Mouse (Mus musculus) testis, postnatal 10 days (tissue): ENCODE results near the gene Ybx1.
A peak's percentile ranks its signal among the peaks of the same experiment; 100 is the strongest.

Experiments used
- DNase-seq: peaks from one replicate; pipeline ENCODE4 v3.0.0; 2021; ENCODE audit warnings: low spot score

Gene Ybx1

DNA sequence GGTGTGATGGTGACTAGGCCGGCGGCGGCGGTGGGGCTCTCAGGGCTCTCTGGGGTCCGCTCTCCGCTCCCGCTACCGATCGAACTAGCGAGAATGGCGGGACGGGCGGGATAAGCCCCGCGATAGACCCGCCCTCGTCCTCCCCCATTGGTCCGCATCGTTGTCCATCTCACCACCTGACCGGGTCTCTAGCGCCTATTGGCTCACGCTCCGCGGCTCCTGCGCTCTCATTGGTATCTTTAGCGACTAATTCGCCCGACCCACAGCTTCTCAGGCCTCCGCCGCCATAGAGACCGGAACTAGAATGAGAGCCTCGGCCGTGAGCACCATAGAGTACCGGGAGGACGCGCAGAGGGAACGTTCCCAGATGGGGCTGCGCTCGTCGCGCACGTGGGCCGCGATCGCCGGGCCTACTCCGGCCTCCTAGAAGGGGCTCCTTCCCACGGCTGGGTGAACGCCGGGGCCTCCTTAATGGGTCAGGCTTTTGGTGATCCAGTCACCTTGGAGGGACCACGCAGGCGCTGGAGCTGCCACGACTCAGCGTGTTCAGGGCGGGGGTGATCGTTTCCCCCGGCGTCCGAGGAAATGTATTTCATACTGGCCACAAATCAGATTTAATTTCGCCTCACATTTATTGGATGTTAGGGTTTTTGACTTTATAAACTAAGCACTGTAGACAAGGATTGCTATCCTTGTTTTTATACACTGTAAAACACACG lies at the start of gene Ybx1:
TSS of gene Ybx1 (minus strand) at position 190 of the 719 bp plus-strand sequence.
- peak; percentile 100 for DNase-seq

DNA sequence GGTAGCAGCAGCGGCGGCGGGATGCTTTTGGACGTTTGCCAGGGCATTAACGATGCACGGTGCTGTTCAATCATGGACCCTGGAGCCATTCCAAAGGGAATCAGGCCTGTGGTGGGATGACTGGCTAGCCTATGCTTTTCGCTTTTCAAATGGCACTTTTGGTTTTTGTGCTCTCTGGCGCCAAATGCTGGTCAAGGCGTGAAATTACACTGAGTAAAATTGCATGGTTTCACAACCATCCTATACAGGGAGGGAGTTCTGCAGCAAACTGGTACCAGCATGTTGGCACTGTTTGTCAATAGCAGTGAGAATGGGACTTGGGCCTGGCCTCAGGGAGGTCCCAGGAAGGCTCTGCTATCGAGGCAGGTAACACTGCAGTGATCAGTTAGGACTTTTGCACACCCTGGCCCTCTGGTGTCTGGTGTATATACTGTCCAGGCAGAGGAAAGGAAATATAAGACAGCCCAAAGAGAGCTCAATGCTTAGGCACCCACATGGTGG lies 44.5 kb upstream of the Ybx1 start:
- peak; percentile 62 for DNase-seq

DNA sequence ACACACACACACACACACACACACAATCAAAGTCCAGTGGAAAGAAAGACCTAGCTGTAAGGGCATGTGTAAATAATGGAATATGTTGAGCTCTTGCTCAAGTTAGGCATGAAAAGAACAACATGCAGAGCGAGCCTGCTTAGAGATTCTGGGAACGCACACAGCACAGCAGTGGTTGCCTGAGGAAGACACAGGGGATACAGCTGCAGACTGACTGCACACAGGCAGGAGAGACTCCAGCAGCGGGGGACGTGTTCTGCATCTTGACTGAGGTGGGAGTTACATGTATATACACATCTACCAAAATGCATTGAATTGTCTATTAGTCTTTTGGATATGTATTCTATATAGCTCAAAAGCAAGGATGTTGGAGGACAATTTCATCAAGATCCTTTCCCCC lies 44.0 kb upstream of the Ybx1 start:
- DNase-seq: no peak

DNA sequence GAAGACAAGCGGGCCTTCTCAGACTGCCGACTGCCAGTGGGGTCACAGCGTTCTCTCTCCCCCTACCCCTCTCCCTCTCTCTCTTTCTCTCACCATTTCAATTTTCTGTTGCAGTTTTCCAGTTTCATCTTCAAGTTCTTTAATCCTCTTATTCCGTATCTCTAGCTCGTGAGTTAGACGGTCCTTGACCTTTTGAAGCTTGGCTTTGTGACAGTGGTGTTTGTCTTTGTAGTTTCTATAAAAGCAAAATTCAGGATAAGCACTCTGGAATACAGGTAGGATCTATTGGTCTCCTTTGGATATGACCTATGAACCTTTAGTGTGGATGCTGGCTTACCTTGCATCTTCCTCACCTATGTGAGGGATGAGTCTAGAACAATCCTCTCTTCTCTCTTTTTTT lies 39.1 kb upstream of the Ybx1 start:
- no peak for DNase-seq

DNA sequence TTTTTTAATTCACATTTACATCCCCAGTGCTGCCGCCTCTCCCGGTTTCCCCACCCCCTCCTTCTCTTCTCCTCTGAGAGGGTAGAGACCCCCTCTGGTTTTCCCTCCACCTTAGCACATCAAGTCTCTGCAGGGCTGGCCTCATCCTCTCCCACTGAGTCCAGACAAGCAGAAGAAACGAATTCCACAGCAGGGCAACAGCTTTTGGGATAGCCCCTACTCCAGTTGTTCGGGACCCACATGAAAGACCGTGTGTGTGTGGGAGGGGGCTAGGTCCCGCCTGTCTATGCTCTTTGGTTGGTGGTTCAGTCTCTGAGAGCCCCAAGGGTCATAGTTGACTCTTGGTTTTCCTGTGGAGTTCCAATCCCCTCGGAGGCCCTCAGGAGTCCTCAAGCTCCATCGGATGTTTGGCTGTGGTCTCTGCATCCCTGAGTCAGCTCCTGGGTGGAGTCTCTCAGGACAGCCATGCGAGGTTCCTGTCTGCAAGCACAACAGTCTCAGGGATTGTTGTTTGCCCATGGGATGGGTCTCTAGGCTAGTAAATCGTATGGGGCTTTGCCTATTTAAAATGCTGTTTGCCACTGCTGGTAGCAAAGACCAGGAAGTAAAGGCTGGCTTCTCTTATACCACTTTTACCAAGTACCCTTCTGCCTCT lies 26.6 kb upstream of the Ybx1 start:
- no peak for DNase-seq

DNA sequence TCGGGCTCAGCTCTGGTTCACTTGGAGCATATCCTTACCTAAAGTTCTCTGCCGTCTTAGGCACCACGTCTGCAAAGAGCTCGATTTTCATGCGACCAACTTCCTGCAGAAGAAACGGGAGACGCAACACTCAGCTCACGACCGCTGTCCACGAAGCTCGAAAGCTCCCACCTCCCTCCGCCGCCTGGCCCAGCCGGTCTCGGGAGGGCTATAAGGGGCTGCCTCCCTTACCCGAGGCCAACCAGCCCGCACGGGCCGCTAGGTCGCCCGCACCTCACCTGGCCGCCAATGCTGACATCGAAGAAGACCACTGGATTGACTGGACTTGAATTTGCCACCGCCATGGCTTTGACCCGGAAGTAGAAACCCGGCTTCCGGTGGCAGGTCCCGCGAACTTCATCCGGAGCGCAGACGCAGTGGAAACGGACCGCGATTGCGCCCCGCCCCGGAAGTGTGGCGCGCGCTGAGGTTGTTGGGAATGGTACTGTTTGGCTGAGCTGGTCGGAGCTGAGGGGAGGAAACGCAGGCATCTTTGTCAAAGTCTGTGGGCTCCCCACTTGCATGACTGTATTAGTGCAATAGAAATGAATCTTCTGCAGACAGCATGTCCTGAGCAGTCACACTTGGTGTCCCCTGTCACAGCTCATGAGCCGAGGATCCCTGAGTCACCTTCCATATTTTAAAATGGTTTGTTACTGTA lies 25.9 kb upstream of the Ybx1 start, which contains the start of gene Ppih:
TSS of gene Ppih (minus strand) at position 416 of the 700 bp plus-strand sequence.
- DNase-seq: peak; percentile 96

DNA sequence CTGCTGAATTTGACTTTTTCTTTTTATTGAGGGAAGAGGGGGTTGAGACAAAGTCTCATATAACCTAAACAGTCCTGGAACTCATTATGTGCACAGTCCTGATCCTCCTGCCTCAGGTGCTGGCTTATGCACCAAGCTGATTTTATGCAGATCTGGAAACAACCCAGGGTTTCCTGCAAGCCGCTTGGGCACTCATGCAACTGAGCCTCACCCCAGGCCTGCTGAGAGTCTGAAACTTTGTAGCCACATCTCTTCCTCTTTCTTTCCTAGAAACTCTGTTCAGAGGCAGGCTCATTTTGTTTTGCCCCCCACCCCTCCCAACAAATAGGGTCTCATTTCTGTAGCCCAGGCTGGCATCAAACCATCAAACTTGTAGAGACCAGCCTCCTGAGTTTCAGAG lies 19.4 kb upstream of the Ybx1 start:
- no peak for DNase-seq

DNA sequence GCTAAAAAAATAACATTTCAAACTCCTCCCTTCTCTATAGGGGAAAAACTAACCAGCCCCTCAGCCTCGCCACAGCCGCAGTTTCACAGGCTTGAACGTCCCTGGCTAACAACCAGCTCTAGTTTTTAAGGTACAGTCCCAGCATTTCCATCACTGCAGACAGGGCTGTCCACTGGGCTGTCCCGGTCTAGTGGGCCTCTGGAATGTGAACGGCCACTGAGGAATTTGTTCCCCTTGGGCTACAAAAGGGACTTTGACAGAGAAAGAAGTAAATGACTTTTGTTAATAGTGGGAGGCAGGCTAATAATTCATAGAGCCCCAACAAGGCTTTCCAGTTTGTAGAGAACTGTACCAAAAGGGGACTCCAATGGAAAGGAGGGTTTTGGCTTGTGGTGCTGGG lies 11.0 kb upstream of the Ybx1 start:
- DNase-seq: no peak

DNA sequence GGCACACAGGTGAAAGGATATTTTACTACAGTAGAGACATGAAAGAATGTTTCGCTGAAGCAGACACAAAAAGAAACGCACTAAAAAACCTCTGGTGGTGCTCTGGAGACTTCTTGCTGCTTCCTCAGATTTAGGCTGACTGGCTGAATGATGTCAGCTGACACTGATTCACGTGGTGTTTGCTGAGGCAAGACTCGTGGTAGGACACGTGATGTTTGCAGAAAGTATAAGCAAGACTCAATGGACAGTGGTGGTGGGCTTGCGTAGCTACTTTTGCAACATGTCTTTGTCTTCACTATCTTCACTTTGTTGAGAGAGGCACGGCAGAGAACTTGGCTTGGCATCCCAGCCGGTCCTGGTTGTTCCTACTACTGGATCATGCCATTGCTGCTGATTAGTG lies 8.9 kb upstream of the Ybx1 start:
- no peak for DNase-seq

DNA sequence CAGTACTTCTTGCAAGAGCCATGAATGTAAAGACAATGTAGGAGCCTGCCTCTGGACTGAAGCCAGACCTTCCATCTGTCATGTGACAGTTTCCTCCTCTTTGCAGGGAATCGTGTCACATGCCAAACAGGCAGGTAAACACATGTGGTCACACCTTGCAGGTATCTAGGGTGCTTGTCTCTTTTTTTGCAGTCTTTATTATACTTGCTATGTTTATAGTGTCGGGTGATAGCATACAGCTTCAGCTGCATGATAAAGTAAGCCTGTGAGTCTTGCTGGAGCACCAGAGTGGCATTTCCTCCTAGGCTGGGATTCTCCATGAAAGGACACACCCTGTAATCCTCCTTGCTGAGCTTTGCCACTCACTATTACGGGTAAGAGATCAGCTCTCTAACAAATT lies 7.4 kb upstream of the Ybx1 start:
- DNase-seq: no peak

DNA sequence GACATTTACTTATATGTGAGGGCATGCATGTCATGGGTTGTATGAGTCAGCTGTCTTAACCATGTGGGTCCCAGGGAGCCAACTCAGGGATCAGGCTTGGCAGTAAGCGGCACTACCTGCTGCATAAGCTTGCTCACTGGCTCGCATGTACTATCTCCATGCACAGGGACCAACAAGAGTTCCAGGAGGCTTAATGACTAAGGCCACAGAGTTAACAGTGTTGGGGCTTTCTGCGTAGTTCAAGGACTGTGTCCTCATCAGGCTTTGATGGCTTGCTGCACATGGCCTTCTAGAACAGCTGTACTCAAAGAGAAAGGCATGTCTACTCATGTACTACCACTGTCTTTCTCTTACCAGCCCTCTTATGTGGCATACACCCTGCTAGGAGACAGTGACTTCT lies 6.4 kb upstream of the Ybx1 start:
- no peak for DNase-seq

DNA sequence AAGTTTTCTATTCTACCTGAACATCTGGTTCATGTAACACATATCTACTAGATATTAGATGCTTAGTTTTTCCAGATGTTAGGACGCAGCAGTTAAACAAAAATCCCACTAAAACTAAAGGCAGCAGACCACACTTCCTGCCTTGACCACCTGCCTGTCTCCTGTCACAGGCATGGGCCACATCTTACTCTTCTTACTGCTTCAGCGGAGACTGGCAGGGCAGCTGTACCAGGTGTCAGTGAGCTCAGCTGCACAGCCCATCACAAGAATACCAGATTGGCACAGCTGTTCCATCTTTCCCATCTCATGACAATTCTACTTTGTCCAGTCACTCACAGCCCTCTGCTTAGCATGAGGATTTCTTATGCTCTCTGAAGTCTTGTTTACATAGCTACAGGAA lies 3.0 kb upstream of the Ybx1 start:
- no peak for DNase-seq

DNA sequence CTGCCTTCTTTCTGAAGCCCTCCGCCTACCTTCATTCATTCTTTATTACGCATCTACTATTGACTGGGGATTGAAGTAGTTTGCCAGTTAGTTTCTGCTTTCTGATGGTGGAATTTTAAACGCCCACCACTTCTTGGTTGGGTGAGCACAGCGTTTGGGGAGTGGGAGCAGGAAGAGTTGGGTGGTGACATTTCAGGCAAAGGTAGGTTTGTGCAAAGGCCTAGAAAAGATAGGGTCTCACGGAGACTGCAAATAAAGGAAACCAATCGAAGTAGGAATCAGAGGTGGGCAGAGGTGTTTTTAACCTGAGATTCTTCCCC lies 690 bp upstream of the Ybx1 start:
- no peak for DNase-seq

DNA sequence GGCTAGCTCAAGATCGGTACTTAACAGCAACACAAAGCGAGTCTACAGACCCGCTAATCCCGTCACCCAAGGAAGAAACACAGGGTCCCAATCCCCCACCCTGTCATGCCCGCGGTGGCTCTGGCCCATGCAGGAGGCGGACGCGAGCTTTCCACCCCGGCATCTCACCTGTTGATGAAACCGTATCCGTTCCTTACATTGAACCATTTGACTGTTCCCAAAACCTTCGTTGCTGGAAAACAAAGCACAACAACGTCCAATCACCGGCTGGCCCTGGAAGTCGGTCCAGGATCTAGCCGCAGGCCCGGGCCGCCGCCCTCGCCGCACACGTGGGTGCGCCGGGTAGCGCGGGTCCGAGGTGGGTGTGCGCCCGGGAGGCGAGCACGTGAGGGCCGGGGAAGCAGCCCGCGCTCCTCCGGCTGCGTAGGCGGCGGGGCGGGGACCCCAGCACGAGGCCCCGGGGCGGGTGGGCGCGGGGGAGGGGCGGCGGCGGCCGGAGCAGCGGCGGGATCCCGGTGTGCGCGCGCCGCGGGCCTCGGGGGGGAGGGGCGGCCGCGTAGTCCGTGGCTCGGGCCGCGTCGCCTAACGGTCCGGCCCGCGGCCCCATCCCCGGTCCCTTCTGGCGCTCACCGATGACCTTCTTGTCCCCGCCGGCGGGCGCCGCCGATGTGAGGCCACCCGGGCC lies 688 bp downstream of the Ybx1 start:
- DNase-seq: peak; percentile 71

DNA sequence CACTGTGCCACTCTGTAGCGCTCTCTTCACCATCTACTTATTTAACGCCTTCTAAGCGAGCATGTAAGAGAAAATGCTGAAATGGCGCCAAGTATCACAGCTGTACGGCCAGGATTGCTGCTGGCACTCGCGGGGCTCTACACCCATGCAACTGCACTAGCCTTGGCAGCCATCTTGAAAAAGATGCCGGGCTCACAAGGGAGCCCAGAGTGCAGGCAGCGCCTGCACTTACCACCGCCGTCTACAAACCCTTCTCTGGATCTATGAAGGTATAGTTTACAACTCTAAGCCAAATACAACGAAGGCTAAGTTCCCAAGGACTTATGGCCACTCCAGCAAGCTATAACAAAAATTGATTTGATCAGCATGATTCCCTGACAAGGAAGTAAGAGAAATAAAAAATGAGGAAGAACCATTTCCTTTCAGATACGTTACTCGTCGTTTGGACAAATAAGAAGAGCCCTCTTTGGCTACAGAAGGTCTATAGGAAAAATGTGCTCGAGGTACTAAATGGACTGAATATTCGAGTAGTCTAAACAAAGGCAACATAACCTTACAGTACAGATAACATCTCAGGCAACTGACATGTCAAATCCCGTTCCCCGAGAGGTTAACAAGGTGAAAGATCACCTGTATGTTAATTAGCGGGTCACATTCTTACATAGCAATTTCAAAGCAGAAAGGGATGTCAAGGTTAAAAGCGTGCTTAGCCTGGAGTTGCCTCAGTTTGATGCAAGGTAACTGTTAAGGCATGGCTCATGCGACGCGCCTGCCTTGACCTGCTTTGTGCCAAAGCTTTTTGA lies 1.4 kb downstream of the Ybx1 start:
- peak; percentile 57 for DNase-seq

DNA sequence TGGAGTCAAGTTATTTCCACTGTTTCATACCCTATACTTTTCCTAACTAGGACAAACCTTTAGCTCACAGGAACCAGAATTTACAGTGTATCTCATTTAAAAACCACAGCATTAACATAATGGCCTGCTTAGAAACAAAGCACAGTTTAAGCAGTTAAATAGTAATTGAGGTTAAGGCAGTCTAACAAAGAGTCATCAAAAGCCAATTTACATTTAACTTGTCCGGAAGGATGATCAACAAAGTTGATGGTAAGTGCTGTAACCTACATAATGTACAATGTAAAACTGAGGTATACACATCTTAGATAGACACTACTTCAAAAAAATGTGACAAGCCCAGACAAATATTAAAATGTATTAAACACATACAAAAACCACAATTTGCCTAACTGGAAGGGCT lies 2.5 kb downstream of the Ybx1 start:
- no peak for DNase-seq

DNA sequence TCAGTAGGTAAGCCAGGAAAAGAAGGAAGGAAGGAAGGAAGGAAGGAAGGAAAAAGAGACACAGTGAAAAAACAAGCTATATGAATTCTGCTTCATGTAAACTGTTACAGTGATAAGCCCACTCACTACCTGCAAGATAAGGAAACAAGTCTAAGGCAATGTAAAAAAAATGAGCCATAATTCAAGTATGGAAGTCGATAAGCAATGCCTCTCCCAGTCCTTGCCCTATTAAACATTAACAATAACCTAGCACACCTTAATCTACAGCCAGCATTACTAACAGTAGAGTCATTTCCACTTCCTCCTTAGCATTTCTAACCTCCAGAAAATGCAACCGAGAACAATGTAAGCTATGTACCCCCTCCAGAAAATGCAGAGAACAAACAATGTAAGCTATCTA lies 9.1 kb downstream of the Ybx1 start:
- no peak for DNase-seq

DNA sequence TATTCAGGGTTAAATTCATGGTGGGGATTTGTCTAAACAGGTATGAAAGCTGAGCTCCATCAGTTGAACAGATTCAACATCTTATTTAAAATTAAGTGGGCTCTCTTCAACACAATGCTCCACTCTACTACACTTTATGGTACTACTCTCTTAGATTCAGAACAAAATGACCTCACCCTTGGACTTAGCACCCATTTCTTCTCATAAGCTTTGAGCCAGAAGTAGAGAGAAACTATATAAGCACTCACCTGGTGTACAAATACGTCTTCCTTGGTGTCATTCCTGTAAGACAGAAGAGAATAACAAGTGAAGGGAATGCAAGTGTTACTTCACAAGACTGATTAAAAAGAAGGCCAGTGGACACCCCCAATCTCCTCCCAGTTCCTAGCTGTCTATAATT lies 9.5 kb downstream of the Ybx1 start:
- no peak for DNase-seq

DNA sequence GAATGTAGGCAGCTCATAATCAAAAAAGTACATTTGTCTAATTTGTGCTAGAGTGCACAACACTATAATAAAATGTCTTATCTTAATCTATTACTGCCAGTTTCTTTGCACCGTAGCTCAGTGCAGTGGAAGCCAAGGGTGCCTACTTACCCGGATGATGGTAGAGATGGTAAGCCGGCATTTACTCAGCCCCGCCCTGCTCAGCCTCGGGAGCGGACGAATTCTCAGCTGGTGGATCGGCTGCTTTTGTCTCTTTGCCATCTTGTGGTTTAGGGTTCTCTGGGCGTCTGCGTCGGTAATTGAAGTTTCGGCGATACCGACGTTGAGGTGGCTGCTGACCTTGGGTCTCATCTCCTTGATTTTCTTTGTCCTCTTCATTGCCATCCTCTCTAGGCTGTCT lies 15.6 kb downstream of the Ybx1 start:
- DNase-seq: peak; percentile 26

DNA sequence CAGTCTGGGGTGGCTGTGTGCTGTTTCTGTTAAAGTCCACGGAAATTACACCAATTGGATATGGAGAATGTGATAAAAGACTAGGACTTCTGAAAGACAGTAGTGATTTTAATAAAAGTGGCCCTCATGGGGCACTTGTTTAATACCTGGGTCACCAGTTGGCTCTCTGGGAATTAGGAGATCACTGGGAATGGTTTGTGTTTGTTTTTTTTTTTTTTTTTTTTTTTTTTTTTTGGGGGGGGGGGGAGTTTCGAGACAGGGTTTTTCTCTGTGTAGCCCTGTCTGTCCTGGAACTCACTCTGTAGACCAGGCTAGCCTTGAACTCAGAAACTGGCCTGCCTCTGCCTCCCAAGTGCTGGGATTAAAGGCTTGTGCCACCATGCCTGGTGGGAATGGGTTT lies 18.7 kb downstream of the Ybx1 start:
- DNase-seq: peak; percentile 21

DNA sequence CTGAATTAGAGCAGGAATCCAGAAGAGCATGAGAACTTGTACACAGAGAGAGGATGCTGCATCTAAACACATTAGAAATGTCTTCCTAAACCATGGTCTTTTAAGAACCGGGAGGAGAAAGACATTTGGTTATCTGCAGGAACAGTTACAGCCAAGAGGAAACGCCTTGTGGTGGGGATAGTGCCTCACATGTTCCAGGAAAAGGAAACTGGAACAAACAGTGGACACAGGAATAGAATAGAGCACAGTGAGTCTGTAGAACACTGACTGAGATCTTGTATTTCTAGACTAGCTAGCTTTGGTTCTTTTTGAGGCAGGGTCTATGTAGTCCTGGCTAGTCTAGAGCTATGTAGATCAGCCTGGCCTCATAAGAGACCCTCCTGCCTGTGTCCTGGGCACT lies 19.2 kb downstream of the Ybx1 start:
- DNase-seq: no peak

DNA sequence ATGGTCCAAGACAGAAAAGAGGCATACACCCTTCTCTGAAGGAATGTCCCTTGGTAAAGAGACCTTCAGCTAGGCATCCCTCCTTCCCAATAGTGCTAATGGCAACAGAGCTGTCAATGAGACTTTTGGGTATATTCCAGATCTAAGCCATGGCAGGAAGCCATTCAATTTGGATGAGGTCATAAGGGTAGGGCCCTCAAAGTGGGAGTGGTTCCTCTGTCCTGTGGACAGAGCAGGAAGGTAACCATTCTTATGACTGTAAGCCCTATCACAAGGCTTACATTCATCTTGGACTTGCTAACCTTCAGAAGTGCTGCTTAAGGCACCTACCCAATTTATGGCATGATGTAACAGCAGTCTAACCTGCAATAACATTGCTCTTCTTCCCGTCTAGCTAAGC lies 19.8 kb downstream of the Ybx1 start:
- DNase-seq: peak; percentile 22
